Mouse (Mus musculus) spleen, adult 2 months (tissue): ENCODE data around the gene 6030498E09Rik.

Source experiments
- CTCF ChIP-seq: fragments of 200-500 bp; IDR thresholded peaks from 2 replicates; pipeline ENCODE4 v1.5.1; 2011; ENCODE audit warnings: mild to moderate bottlenecking, inconsistent platforms; ENCODE audit not compliant: insufficient read depth, insufficient read length, insufficient replicate concordance; ENCODE audit errors: extremely low read depth
- POLR2A ChIP-seq: fragments of 200-500 bp; IDR thresholded peaks from 2 replicates; pipeline ENCODE4 v1.6.1; 2011; ENCODE audit warnings: low read depth, low read length, inconsistent platforms

DNA sequence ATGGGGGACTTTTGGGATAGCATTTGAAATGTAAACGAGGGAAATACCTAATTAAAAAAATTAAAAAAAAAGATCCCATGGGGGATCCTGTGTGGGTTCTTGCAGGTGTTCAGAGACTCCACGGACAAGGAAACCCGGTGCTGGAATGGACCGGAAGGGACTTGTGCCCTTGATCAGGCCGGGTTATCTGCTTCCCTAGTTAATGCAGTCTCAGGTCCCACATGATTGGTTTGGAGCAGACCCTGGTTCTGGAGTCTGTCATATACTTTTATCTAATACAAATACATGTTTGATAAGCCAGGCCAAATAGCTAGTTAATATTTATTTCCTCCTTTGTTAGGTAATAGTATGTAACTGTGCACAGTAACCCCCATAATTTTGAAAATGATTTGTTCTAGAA, 223.8 kb downstream of the 6030498E09Rik start:
- no peak for TF ChIP-seq CTCF
- TF ChIP-seq POLR2A = no peak
